Mouse (Mus musculus) mature B cell (primary cell): ENCODE data around the gene Corin.

Experiments
- in situ Hi-C: fragments of 300-500 bp; cut with MboI; formaldehyde crosslinking; loops from 2 replicates; pipeline ENCODE4 v1.14.3; 2019

Corin gene

GRCm38 (mm10) chr5:72315282-72315681, 189.0 kb downstream of the Corin start:
- in situ Hi-C loops: no loop called here

- in situ Hi-C loops: no loop called here
Observed at GRCm38 (mm10) chr5:72298418-72299104, 205.7 kb downstream of the Corin start.

- in situ Hi-C loops: no loop called here
Observed at GRCm38 (mm10) chr5:72285077-72285476, 219.2 kb downstream of the Corin start.

DNA sequence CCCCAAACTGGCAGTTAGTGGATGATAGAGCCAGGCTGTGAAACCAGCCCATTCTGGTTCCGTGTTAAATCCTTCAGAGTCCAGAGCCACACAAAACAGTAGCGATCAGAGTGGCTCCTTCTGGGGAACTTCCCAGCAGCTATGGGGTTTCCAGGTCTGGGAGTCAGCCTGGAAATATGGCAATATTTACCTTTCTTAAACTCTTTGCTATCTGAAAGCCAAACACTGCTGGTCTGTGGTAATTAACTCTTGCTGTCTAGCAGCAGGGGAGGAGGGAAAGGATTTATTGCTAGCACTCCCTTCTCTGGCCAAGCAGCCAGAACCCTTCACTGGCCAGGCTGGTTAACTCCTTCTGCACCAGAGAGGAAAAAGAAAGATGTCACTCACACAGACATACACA, 221.4 kb downstream of the Corin start:
- in situ Hi-C loops: no loop called here

DNA sequence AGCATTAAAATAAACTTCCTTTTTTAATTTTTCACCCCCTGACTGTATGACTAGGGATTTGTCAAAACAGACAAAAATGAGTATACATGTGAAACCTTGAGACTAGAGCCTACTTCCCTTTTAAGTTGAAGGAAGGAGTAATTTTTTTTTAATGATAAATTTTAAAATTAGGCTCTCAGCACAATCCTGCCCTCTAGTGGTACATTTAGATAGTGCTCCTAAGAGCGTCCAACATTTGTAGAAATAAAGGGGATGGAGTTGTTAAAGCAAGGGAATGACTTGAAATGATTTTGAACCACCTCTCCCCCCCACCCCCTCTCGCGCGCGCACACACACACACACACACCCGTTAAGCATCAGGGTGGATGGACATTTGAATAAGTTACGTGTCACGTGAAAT, 234.6 kb downstream of the Corin start:
- in situ Hi-C loops: loop anchor here (10.0 kb wide), 1 partner anchor 95 kb away; no protein-coding TSS in a partner anchor

- in situ Hi-C loops: loop anchor here (10.0 kb wide), 1 partner anchor 94 kb away; no protein-coding TSS in a partner anchor
Observed at GRCm38 (mm10) chr5:72269204-72269603, 235.1 kb downstream of the Corin start.

GRCm38 (mm10) chr5:72266955-72267535, 237.2 kb downstream of the Corin start:
- in situ Hi-C loops: loop anchor here (10.0 kb wide), 1 partner anchor 92 kb away; no protein-coding TSS in a partner anchor

DNA sequence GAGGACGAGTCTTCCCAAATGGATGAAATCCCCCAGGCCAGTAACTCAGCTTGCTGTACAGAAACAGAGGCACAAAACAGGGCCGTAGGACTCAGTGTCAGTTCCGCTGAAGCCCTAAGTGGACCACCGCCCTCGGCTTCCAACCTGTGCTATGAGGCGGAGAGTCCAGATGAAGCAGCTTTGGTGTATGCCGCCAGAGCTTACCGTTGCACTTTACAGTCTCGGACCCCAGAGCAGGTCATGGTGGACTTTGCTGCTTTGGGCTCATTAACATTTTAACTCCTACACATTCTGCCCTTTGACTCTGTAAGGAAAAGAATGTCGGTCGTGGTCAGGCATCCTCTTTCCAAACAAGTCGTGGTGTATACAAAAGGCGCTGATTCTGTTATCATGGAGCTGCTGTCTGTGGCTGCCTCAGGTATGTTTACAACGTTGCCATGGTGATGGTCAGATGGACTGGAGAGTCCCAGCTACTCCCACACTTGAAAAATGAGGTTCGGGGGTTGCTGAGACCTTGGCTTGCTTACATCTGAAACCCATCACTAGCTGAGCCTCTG, 240.0 kb downstream of the Corin start:
- in situ Hi-C loops: loop anchor here (10.0 kb wide), 1 partner anchor 89 kb away; no protein-coding TSS in a partner anchor

DNA sequence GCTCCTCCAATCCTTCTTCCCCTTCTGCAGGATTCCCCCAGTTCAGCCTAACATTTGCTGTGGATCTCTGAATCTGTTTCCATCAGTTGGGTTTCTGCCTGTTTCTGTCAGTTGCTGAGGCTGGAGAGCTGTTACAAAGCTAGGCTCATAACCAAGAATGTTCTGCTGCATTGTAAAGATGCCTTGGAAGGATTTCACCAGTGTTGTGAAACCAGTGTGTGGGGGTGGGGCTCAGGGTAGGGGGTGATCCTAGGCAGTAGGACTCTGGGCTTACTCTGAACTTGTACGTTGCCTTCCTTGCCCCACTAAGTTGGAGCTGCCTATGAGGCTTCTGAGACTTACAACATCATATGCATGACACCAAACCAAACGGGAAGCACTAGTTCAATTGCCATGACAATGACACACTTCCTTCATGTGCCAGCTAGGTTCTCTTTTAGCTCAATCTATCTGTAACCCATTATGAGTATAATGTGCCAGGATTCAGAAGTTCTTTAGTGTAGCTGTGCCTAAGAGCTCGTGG, 242.4 kb downstream of the Corin start:
- in situ Hi-C loops: loop anchor here (10.0 kb wide), 1 partner anchor 87 kb away; no protein-coding TSS in a partner anchor

DNA sequence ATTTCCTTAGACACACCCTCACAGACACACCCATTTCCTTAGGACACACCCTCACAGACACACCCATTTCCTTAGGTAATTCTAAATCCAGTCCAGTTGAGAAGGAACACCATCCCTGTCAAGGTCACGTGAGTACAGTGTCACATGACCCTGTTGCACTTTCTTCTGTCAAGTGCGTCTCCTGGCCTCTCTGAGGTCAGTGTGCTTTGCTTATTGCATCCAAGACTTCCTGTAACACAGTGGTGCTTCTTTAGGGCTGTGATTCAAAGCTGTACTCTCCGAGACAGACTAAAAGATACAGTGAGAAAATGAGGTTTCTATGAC, 245.0 kb downstream of the Corin start:
- in situ Hi-C loops: no loop called here

DNA sequence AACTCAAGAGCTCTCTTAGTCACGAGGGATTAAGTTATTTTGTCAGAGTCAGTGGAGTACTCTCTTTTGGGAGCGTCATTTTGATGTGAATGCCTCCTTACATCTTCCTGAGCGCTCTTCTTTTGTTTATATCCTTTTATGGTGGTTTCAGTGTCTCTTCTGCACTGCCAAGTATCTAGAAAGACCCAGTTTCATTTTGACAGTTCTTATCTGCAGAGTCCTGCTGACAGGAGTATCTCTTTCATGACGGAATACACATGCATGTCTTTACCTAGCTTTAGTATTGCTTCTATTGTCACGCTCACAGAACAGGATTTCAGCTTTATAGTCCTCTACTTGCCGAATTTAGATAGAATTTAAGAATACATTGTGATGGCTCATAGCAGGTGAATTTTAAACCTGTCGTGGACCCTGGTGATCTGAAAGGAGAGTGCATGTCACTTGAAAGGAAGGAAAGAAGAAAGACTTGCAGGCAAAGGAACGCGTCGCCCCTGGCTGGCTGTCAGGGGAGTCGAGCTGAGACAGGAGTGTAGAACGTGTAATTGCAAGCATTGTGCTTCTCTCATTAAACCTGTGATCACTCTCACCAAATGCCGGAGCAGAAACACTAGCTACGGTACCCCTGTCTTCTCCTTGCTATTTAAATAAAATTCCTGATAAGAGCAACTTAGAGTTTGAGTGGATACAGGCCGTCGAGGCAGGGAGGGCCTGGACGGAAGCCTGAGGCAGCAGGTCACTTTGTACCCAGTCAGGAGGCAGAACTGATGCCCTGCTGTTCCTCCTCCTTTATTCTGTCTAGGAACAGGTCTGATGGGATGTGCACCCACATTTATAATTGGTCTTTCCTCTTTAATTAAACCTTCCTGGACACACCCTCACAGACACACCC, 245.6 kb downstream of the Corin start:
- in situ Hi-C loops: no loop called here

DNA sequence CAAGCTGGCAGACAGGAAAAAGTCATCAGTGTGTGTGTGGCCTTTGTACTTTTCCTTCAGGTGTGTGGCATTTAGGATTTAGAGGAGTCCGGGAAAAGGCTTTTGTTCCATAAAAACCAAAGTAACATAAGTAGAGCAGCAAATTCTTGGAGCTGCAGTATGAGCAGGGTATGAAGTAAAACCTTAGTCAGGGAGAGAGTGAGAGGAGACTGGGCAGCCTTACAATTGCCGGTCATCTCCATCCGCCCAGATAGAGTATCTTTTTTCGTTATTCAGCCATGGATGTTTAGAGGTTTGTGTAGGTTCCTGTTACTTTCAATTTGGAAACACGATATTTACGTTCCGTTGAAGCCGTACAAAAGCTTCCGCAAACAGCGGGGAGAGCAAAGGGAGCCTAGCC, 247.2 kb downstream of the Corin start:
- in situ Hi-C loops: no loop called here

- in situ Hi-C loops: no loop called here
Observed at GRCm38 (mm10) chr5:72254958-72255357, 249.3 kb downstream of the Corin start.

DNA sequence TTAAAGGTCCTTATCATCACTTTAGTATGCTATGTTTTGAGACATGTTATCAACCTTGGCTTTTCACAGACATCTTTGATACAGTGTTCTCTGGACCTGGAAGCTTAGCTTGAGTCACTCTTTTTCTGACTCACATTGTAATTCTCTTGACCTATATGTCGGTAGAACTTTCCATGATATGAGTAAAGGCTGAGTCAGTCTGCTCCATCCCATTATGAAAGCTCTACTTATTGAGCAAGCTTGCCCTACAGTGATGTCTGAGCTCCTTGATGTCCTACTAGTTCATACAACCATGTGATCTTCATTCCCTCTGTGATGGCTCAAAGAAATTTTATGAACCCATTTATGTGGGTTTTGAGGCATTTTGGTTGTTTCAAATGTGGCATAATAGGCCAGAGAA, 254.1 kb downstream of the Corin start:
- in situ Hi-C loops: no loop called here
